Mouse (Mus musculus) CH12.LX (cell line): ENCODE data around the gene Sohlh1. TPM values are rescaled to one million over a fixed set of nuclear protein-coding genes. Genes with fewer than 3 reads are reported as not detected.
A peak's percentile ranks its signal among the peaks of the same experiment; 100 is the strongest.

Source experiments
- DNase-seq: peaks from one replicate; pipeline ENCODE4 v3.0.0-alpha.2; 2013; ENCODE audit errors: extremely low read depth
- H3K27ac ChIP-seq: 2 replicates; pipeline ENCODE4 v1.5.1; 2012; ENCODE audit warnings: low read depth, mild to moderate bottlenecking, control low read depth, moderate library complexity; ENCODE audit not compliant: insufficient read depth
- H3K27me3 ChIP-seq: replicated peaks from 2 replicates; pipeline ENCODE3; 2012; ENCODE audit warnings: inconsistent platforms
- H3K36me3 ChIP-seq, 2 experiments: replicated peaks in 1 of 2; 2 replicates each; pipeline versions ENCODE3 to v1.6.1; 2012; ENCODE audit warnings: inconsistent platforms in 1 of 2, low read length in 1 of 2, mild to moderate bottlenecking in 1 of 2, mixed read lengths in 1 of 2, moderate library complexity in 1 of 2; ENCODE audit not compliant: control insufficient read depth in 1 of 2, insufficient read depth in 1 of 2
- H3K4me1 ChIP-seq, 2 experiments: 2 replicates each; pipeline ENCODE4 v1.6.1; 2012; ENCODE audit warnings: inconsistent platforms in 1 of 2, moderate library complexity in 1 of 2; ENCODE audit not compliant: insufficient read depth in 2 of 2, control insufficient read depth in 1 of 2
- H3K4me2 ChIP-seq: 2 replicates; pipeline ENCODE4 v1.6.1; 2012; ENCODE audit warnings: low read depth, mild to moderate bottlenecking, control low read depth; ENCODE audit not compliant: poor library complexity, insufficient read depth, severe bottlenecking
- H3K4me3 ChIP-seq, 3 experiments: fragments of 150-350 bp in 1 of 3; sonication (generic) in 1 of 3; replicated peaks in 1 of 3; 2 replicates each; pipeline versions ENCODE3 to v1.5.1; 2011 to 2012; ENCODE audit warnings: low read depth in 2 of 3, low read length in 2 of 3, mild to moderate bottlenecking in 2 of 3, moderate library complexity in 2 of 3, control low read depth in 1 of 3, improper control_type of control experiment in 1 of 3, inconsistent platforms in 1 of 3, mixed read lengths in 1 of 3; ENCODE audit not compliant: poor library complexity in 1 of 3
- H3K79me2 ChIP-seq: replicated peaks from 2 replicates; pipeline ENCODE4 v1.6.1; 2012; ENCODE audit warnings: mild to moderate bottlenecking, moderate library complexity; ENCODE audit not compliant: control insufficient read depth, poor library complexity, insufficient read depth, severe bottlenecking; ENCODE audit errors: extremely low read depth
- H3K9ac ChIP-seq: 2 replicates; pipeline ENCODE4 v1.6.1; 2012; ENCODE audit warnings: low read depth, mild to moderate bottlenecking, control low read depth, moderate library complexity; ENCODE audit not compliant: insufficient read depth
- H3K9me3 ChIP-seq: replicated peaks from 2 replicates; pipeline ENCODE3; 2012; ENCODE audit warnings: low read length, inconsistent platforms, mixed read lengths
- BHLHE40 ChIP-seq: IDR thresholded peaks from 2 replicates; pipeline ENCODE4 v1.6.1; 2011; ENCODE audit warnings: mild to moderate bottlenecking, low read depth, low read length, improper control_type of control experiment
- CTCF ChIP-seq, 2 experiments: IDR thresholded peaks in 1 of 2; conservative IDR thresholded peaks in 1 of 2; 2 replicates each; pipeline ENCODE4 v1.5.1; 2011 to 2012; ENCODE audit warnings: low read depth in 2 of 2, low read length in 2 of 2, improper control_type of control experiment in 1 of 2, inconsistent platforms in 1 of 2, mild to moderate bottlenecking in 1 of 2, moderate library complexity in 1 of 2
- E2F4 ChIP-seq: IDR thresholded peaks from 2 replicates; pipeline ENCODE4 v1.6.1; 2011; ENCODE audit warnings: low read depth, low read length, improper control_type of control experiment; ENCODE audit not compliant: insufficient replicate concordance
- EP300 ChIP-seq: IDR thresholded peaks from 2 replicates; pipeline ENCODE4 v1.6.1; 2011; ENCODE audit warnings: low read length, improper control_type of control experiment
- ETS1 ChIP-seq: conservative IDR thresholded peaks from 2 replicates; pipeline ENCODE4 v1.6.1; 2012; ENCODE audit warnings: low read depth, mild to moderate bottlenecking, inconsistent platforms, low read length, improper control_type of control experiment, moderate library complexity
- GABPA ChIP-seq: IDR thresholded peaks from 2 replicates; pipeline ENCODE4 v1.6.1; 2012; ENCODE audit warnings: low read depth, low read length, improper control_type of control experiment, inconsistent platforms; ENCODE audit not compliant: insufficient replicate concordance
- HCFC1 ChIP-seq: IDR thresholded peaks from 2 replicates; pipeline ENCODE4 v1.6.1; 2012; ENCODE audit warnings: low read depth, mild to moderate bottlenecking, inconsistent platforms, low read length, improper control_type of control experiment
- IRF4 ChIP-seq: IDR thresholded peaks from 2 replicates; pipeline ENCODE4 v1.6.1; 2014; ENCODE audit warnings: low read depth, mild to moderate bottlenecking, inconsistent platforms, low read length, improper control_type of control experiment
- JUND ChIP-seq: conservative IDR thresholded peaks from 2 replicates; pipeline ENCODE4 v1.6.1; 2011; ENCODE audit warnings: low read depth, low read length, improper control_type of control experiment
- KAT2A ChIP-seq: IDR thresholded peaks from 2 replicates; pipeline ENCODE4 v1.6.1; 2012; ENCODE audit warnings: low read length, improper control_type of control experiment, inconsistent platforms; ENCODE audit not compliant: insufficient replicate concordance
- MAX ChIP-seq: IDR thresholded peaks from 2 replicates; pipeline ENCODE4 v1.6.1; 2011; ENCODE audit warnings: low read length, improper control_type of control experiment
- MEF2A ChIP-seq: IDR thresholded peaks from 2 replicates; pipeline ENCODE4 v1.6.1; 2014; ENCODE audit warnings: low read depth, mild to moderate bottlenecking, inconsistent platforms, low read length, improper control_type of control experiment, borderline replicate concordance
- MXI1 ChIP-seq: IDR thresholded peaks from 2 replicates; pipeline ENCODE4 v1.6.1; 2011; ENCODE audit warnings: mild to moderate bottlenecking, low read depth, low read length, improper control_type of control experiment
- MYC ChIP-seq: IDR thresholded peaks from 2 replicates; pipeline ENCODE4 v1.6.1; 2011; ENCODE audit warnings: low read depth, mild to moderate bottlenecking, improper control_type of control experiment, low read length
- NELFE ChIP-seq: IDR thresholded peaks from 2 replicates; pipeline ENCODE4 v1.6.1; 2011; ENCODE audit warnings: low read depth, low read length, improper control_type of control experiment
- NRF1 ChIP-seq: IDR thresholded peaks from 2 replicates; pipeline ENCODE4 v1.6.1; 2014; ENCODE audit warnings: low read depth, mild to moderate bottlenecking, inconsistent platforms, low read length, improper control_type of control experiment, moderate library complexity
- PAX5 ChIP-seq: IDR thresholded peaks from 2 replicates; pipeline ENCODE4 v1.6.1; 2012; ENCODE audit warnings: low read length, inconsistent platforms, mixed read lengths
- POLR2AphosphoS2 ChIP-seq: IDR thresholded peaks from 2 replicates; pipeline ENCODE4 v1.6.1; 2011; ENCODE audit warnings: low read depth, low read length, improper control_type of control experiment
- RAD21 ChIP-seq: IDR thresholded peaks from 2 replicates; pipeline ENCODE4 v1.6.1; 2011; ENCODE audit warnings: low read depth, mild to moderate bottlenecking, low read length, improper control_type of control experiment, moderate library complexity
- SIN3A ChIP-seq: IDR thresholded peaks from 2 replicates; pipeline ENCODE4 v1.6.1; 2012; ENCODE audit warnings: low read length, improper control_type of control experiment, inconsistent platforms
- SMC3 ChIP-seq: IDR thresholded peaks from 2 replicates; pipeline ENCODE4 v1.6.1; 2011; ENCODE audit warnings: low read depth, low read length, improper control_type of control experiment
- TBP ChIP-seq: conservative IDR thresholded peaks from 2 replicates; pipeline ENCODE4 v1.6.1; 2011; ENCODE audit warnings: low read depth, low read length, improper control_type of control experiment
- TCF12 ChIP-seq: IDR thresholded peaks from 2 replicates; pipeline ENCODE4 v1.6.1; 2014; ENCODE audit warnings: low read depth, mild to moderate bottlenecking, inconsistent platforms, low read length, improper control_type of control experiment
- USF1 ChIP-seq: IDR thresholded peaks from 2 replicates; pipeline ENCODE4 v1.6.1; 2014; ENCODE audit warnings: low read depth, mild to moderate bottlenecking, inconsistent platforms, low read length, improper control_type of control experiment
- USF2 ChIP-seq: conservative IDR thresholded peaks from 2 replicates; pipeline ENCODE4 v1.6.1; 2011; ENCODE audit warnings: low read depth, low read length, improper control_type of control experiment
- ZC3H11A ChIP-seq: IDR thresholded peaks from 2 replicates; pipeline ENCODE4 v1.6.1; 2012; ENCODE audit warnings: low read depth, mild to moderate bottlenecking, inconsistent platforms, low read length, improper control_type of control experiment
- ZKSCAN1 ChIP-seq: IDR thresholded peaks from 2 replicates; pipeline ENCODE4 v1.6.1; 2012; ENCODE audit warnings: low read depth, inconsistent platforms, low read length, improper control_type of control experiment, borderline replicate concordance
- ZMIZ1 ChIP-seq: IDR thresholded peaks from 2 replicates; pipeline ENCODE4 v1.6.1; 2012; ENCODE audit warnings: low read depth, mild to moderate bottlenecking, inconsistent platforms, low read length, improper control_type of control experiment
- dilution Hi-C: fragments of 300-500 bp; cut with MboI; formaldehyde crosslinking; loops from 2 replicates; pipeline ENCODE4 v1.14.3; 2020; ENCODE audit warnings: low sequenced_read_pairs; ENCODE audit not compliant: extremely low pct_unique_long_range_greater_than_20kb, extremely low pct_ligation_motif_present
- in situ Hi-C: fragments of 300-500 bp; cut with MboI; formaldehyde crosslinking; loops from 3 replicates; pipeline ENCODE4 v1.14.3; 2019; ENCODE audit warnings: low sequenced_read_pairs, low pct_ligation_motif_present, low pct_unique_long_range_greater_than_20kb, mixed read lengths
- polyA plus RNA-seq: library from polyadenylated mRNA; unstranded; fragments of >175 nt; gene quantifications from 2 replicates; pipeline ENCODE4 v1.2.1, GENCODE M21; 2012; ENCODE audit warnings: low read depth; ENCODE audit not compliant: insufficient read length
- total RNA-seq, 2 experiments: library from RNA; depleted of rRNA; stranded (reverse); fragments of 300-350 nt in 1 of 2; fragments of >200 nt in 1 of 2; gene quantifications; 2 replicates each; pipeline ENCODE4 v1.2.3; 2012 to 2014

Sohlh1 gene
- total and polyA plus RNA-seq, 3 experiments, result not detected

DNA sequence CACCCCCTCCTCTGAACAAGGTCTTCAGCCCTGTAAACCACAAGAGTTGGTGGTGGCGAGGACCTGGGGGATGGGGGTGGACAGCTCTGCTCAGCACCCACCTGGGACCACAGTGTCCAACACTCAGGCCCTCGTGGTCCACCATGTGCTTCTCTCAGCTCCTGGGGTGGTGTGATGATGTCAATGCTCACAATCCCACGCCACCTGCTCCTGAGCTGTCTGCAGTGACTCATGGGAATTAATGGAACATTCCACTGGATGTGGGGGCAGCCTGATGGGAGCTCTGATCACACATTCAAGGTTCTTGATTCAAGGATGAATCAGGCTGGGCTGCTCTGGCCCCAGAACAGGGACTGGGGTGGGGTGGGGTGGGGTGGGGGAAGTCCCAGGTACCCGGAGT is 4.9 kb downstream of the Sohlh1 start:
- TF ChIP-seq CTCF (conservative IDR thresholded peaks at IDR 0.05 in 1 of 2, IDR thresholded peaks at IDR 0.05 in 1 of 2; ENCODE audit: low read depth in 2 of 2, low read length in 2 of 2), result no peak
- TF ChIP-seq ZC3H11A, result no peak
- TF ChIP-seq ETS1, result no peak
- TF ChIP-seq NELFE, result no peak
- no peak for TF ChIP-seq USF2
- TF ChIP-seq E2F4, result no peak
- no peak for TF ChIP-seq POLR2AphosphoS2
- TF ChIP-seq MXI1, result no peak
- no peak for TF ChIP-seq JUND
- no peak for TF ChIP-seq KAT2A
- TF ChIP-seq MYC, result no peak
- TF ChIP-seq EP300, result no peak
- no peak for TF ChIP-seq TCF12
- H3K27ac ChIP-seq, result no peak overlapping the region
- DNase-seq, result no peak

DNA sequence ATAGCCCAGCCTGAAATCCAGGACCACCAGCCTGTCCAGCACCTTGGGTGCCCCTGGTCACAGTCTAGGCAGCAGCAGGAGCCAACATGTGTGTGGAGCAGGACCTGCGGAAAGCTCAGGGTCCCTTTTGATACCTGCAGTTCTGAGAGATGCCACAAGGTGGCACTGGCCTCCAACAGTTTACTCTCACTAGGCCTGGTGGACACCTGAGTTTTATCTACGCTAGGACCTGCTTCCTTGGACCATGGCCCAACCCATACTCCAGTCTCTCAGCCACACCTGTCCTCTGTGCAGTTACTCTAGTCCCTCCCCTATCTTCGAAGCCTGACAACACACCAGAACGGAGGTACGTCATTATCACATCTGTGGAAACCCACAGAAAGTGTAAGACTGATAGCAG is 10.8 kb downstream of the Sohlh1 start:
- Histone ChIP-seq H3K4me2 (no peak overlapping the region), H3K36me3 (no peaks in the 10 kb centered on the region), H3K4me1 (peaks cover 3 to 7% of the 10 kb centered on the region in 2 experiments; a peak in 2 of 4 replicates), H3K27ac (no peak overlapping the region), H3K9ac (no peak overlapping the region), H3K27me3 (peaks cover 37% of the 10 kb centered on the region), H3K4me3 (no peak overlapping the region), H3K9me3 (no peaks in the 10 kb centered on the region), H3K79me2 (no peaks in the 10 kb centered on the region)
- dilution Hi-C loops, result no loop called here
- in situ Hi-C loops, result loop anchor here (5.0 to 10.0 kb wide), 2 partner anchors 71 to 189 kb away; partner anchors contain the start of gene Ubac1
- TF ChIP-seq NELFE, result peak; percentile 19; the same call in 1 of the 2 replicates
- no peak for TF ChIP-seq ZKSCAN1
- no peak for TF ChIP-seq ZC3H11A
- no peak for TF ChIP-seq MAX
- no peak for TF ChIP-seq GABPA
- peak; percentile 12; the same call in 1 of the 2 replicates for TF ChIP-seq NRF1
- TF ChIP-seq PAX5, result no peak
- no peak for TF ChIP-seq TCF12
- no peak for TF ChIP-seq USF2
- no peak for TF ChIP-seq IRF4
- no peak for TF ChIP-seq EP300
- TF ChIP-seq BHLHE40, result no peak
- TF ChIP-seq USF1, result no peak
- TF ChIP-seq ZMIZ1, result no peak
- no peak for TF ChIP-seq MEF2A
- TF ChIP-seq SIN3A, result no peak
- peak; percentile 89 for TF ChIP-seq RAD21
- TF ChIP-seq TBP, result no peak
- peak; percentile 77 for TF ChIP-seq SMC3
- no peak for TF ChIP-seq MXI1
- peak; percentile 84 to 92 for TF ChIP-seq CTCF (conservative IDR thresholded peaks at IDR 0.05 in 1 of 2, IDR thresholded peaks at IDR 0.05 in 1 of 2; ENCODE audit: low read depth in 2 of 2, low read length in 2 of 2)
- no peak for TF ChIP-seq HCFC1
- DNase-seq, result peak; percentile 70

More for the DNA sequence above, 4.9 kb downstream of the Sohlh1 start:
- Histone ChIP-seq H3K4me2 (no peak overlapping the region), H3K4me1 (peaks cover 6 to 16% of the 10 kb centered on the region in 2 experiments; a peak in 3 of 4 replicates), H3K36me3 (no peaks in the 10 kb centered on the region), H3K9ac (no peak overlapping the region), H3K9me3 (no peaks in the 10 kb centered on the region), H3K27me3 (peaks cover 48% of the 10 kb centered on the region), H3K79me2 (no peaks in the 10 kb centered on the region), H3K4me3 (no peak overlapping the region)
- dilution Hi-C loops, result no loop called here
- in situ Hi-C loops, result no loop called here
